Mouse (Mus musculus) lung, adult 2 months (tissue): ENCODE results near the gene Tmem236. TPM values are rescaled to one million over a fixed set of nuclear protein-coding genes. Genes with fewer than 3 reads are reported as not detected.

Source experiments
- DNase-seq: peaks from one replicate; pipeline ENCODE4 v3.0.0; 2022
- H3K4me1 ChIP-seq: fragments of 200-500 bp; 2 replicates; pipeline ENCODE4 v1.6.1; 2011; ENCODE audit warnings: low read length; ENCODE audit not compliant: control insufficient read depth, insufficient read depth
- H3K4me3 ChIP-seq: fragments of 200-500 bp; replicated peaks from 2 replicates; pipeline ENCODE3; 2011; ENCODE audit warnings: low read depth, mild to moderate bottlenecking, control low read depth, low read length; ENCODE audit errors: extremely low read depth
- CTCF ChIP-seq: fragments of 200-500 bp; IDR thresholded peaks from 2 replicates; pipeline ENCODE4 v1.5.1; 2011; ENCODE audit warnings: mild to moderate bottlenecking, low read length, control low read depth; ENCODE audit not compliant: insufficient read depth
- POLR2A ChIP-seq: fragments of 200-500 bp; IDR thresholded peaks from 2 replicates; pipeline ENCODE4 v1.6.1; 2011; ENCODE audit warnings: low read depth, mild to moderate bottlenecking, control low read depth, low read length, borderline replicate concordance; ENCODE audit errors: extremely low read depth
- WGBS: fragments of 180-500 bp; shearing (Covaris S2); methylation state at CpG from one replicate; pipeline ENCODE4 v1.1.7; 2018; 5-methylcytosine and 5-hydroxymethylcytosine counted together
- polyA plus RNA-seq: library from polyadenylated mRNA; depleted of rRNA; stranded (reverse); fragments of >200 nt; gene quantifications from 2 replicates; pipeline ENCODE4 v1.2.3, GENCODE M21; 2012; rRNA removed

The Tmem236 gene
- polyA plus RNA-seq, 1 experiment, result not detected

- Histone ChIP-seq H3K4me1 (peaks cover 6% of the 10 kb centered on the region), H3K4me3 (no peak overlapping the region)
- DNase-seq, result no peak
- WGBS, result 49% methylated on average over 5 of the region's 5 CpGs
- TF ChIP-seq CTCF, result no peak
- TF ChIP-seq POLR2A, result no peak
Observed at GRCm38 (mm10) chr2:14235319-14235718, 61.0 kb downstream of the Tmem236 start.

GRCm38 (mm10) chr2:14236920-14237319 lies 62.6 kb downstream of the Tmem236 start:
- Histone ChIP-seq H3K4me1 (peaks cover 6% of the 10 kb centered on the region), H3K4me3 (no peak overlapping the region)
- no peak for TF ChIP-seq POLR2A
- TF ChIP-seq CTCF, result no peak
- DNase-seq, result no peak
- 82% methylated on average over 4 of the region's 4 CpGs for WGBS

DNA sequence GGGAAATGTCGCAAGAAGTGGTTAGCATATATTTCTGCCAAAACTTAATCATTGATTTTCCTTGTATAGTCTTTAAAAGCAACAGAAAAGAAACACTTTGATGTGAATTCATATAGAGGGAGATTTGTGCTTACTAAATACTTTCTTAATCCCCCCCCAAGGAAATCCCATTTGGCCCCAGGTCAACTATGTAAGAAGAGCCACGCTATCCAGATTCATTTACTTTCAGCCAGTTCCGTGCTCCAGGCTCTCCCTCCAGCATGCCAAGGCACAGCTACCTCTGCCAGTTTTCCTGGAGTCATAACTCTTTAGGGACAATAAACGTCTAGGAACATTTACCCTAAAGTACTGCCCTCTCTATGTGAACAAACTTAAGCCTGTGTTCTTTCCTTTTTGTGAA lies 63.4 kb downstream of the Tmem236 start:
- H3K4me3 ChIP-seq, result no peak overlapping the region
- 29% methylated on average over 4 of the region's 4 CpGs for WGBS
- no peak for DNase-seq
- peaks cover 6% of the 10 kb centered on the region for H3K4me1 ChIP-seq
- TF ChIP-seq CTCF (no peak), POLR2A (no peak)

GRCm38 (mm10) chr2:14239151-14239550 lies 64.8 kb downstream of the Tmem236 start:
- 51% methylated on average over 5 of the region's 5 CpGs for WGBS
- DNase-seq, result no peak
- H3K4me3 ChIP-seq, result no peak overlapping the region
- peaks cover 6% of the 10 kb centered on the region for H3K4me1 ChIP-seq
- TF ChIP-seq POLR2A (no peak), CTCF (no peak)

DNA sequence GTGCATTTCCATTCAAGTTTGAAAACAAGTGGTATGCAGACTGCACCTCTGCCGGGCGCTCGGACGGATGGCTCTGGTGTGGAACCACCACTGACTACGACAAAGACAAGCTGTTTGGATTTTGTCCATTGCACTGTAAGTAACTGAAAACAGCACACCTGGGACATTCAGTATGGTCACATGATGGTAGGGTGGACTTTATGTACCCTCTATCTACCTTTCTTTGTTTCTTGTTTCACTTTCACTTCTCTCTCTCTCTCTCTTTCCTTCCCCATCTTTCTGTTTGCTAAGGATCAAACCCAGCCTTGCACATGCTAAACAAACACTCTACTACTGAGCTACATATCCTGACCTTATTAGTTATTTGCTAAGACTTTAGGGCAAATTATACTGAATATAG lies 69.8 kb downstream of the Tmem236 start:
- WGBS, result 75% methylated on average over 5 of the region's 5 CpGs
- no peak overlapping the region for H3K4me3 ChIP-seq
- TF ChIP-seq POLR2A (no peak), CTCF (no peak)
- DNase-seq, result no peak
- no peaks in the 10 kb centered on the region for H3K4me1 ChIP-seq

DNA sequence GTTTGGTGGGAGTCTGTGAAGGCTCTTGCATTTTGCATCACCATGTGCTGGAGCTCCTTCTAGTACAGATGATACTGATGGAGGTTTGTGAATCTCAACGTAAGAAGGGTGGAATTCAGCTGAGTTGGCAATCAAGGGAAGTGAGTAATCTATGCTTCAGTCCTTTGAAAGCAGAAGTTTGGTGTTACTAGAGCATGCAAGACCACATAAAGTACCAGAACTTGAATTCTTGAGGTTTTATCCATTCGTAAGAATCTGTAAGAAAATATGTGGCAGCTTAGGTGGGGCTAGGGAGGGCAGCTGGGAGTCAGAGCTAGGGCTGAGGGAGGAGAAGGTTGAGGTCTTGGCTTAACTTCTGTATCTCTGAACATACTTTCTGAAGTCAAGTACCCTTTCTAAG lies 70.3 kb downstream of the Tmem236 start:
- WGBS, result 65% methylated on average over 2 of the region's 2 CpGs
- Histone ChIP-seq H3K4me1 (no peaks in the 10 kb centered on the region), H3K4me3 (no peak overlapping the region)
- TF ChIP-seq POLR2A, result no peak
- TF ChIP-seq CTCF, result no peak
- no peak for DNase-seq

- no peak for DNase-seq
- H3K4me3 ChIP-seq, result no peak overlapping the region
- no peaks in the 10 kb centered on the region; the same call in 1 of the 2 replicates for H3K4me1 ChIP-seq
- WGBS, result 61% methylated on average over 3 of the region's 3 CpGs
- TF ChIP-seq POLR2A (no peak), CTCF (no peak)
Observed at GRCm38 (mm10) chr2:14249839-14250564, 75.7 kb downstream of the Tmem236 start.

- no peak for DNase-seq
- H3K4me1 ChIP-seq, result no peaks in the 10 kb centered on the region; the same call in 1 of the 2 replicates
- no peak for TF ChIP-seq POLR2A
- WGBS, result 81% methylated on average over 3 of the region's 3 CpGs
- H3K4me3 ChIP-seq, result no peak overlapping the region
Observed at GRCm38 (mm10) chr2:14251938-14252337, 77.6 kb downstream of the Tmem236 start.

DNA sequence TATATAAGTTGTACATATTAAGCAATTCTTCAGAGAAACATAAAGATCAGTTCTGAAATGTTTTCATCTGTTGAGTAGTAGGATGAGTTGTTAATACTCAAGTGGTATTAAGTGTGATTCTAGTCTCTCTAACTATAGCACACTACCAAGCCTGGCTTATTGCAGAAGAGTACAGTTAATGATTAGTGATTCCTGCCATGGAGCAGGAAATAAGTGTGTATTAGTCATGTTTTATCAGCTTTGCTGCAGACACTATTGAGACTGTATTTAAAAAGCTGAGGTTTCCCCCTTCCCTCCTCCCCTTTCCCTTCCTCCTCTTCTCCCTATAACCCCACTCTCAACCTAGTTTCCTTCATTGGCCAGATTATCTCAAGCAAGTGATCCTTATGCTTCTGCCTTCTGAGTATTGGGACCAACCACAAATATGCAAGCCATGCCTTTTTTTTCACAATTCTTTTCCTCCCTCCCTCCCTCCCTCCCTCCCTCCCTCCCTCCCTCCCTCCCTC lies 84.1 kb downstream of the Tmem236 start:
- no peaks in the 10 kb centered on the region for H3K4me1 ChIP-seq
- DNase-seq, result no peak
- TF ChIP-seq CTCF, result no peak
- no peak for TF ChIP-seq POLR2A
- H3K4me3 ChIP-seq, result no peak overlapping the region

DNA sequence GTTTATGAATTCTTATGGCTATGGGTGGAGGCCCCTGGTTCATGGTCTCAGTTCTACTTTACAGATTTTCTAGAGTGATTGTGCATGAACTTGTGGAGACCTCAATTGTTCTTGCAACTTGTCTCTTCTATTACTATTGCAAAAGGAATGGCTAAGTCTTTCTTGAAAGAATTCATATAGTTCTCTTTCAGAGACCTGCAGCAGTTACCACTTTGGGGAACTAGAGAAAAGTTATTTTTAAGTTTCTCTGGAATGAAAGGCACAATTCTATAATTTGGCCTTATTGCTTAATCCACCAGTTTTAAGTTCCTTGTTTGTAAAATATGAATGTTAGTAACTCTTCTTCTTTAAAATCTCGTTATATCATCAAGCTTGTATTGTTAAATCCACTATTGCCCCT lies 87.8 kb downstream of the Tmem236 start:
- TF ChIP-seq CTCF (no peak), POLR2A (no peak)
- no peak for DNase-seq
- Histone ChIP-seq H3K4me3 (no peak overlapping the region), H3K4me1 (no peaks in the 10 kb centered on the region)
- 82% methylated on average over 1 of the region's 1 CpGs for WGBS

DNA sequence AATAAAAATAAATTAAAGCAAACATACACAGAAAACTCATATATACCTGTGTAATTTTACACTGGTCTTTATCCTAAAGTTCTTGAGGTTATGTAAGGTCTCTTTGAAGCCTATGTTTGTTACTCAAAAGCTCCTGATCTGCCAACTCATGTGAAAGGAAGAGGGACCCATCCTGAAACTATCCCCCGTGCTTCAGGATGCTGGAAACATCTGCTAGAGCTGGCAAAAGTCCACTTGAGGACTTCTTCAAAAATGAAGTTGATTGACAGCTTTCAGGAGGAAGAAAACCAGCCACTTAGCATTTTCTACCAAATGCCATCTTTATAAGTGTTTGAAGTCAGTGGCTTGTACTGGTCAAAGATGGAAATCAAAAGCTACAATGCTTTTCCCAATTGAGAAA lies 94.8 kb downstream of the Tmem236 start:
- WGBS, result 16% methylated on average over 1 of the region's 1 CpGs
- TF ChIP-seq POLR2A (no peak), CTCF (no peak)
- no peak overlapping the region for H3K4me3 ChIP-seq
- DNase-seq, result no peak
- no peaks in the 10 kb centered on the region for H3K4me1 ChIP-seq

Other genes with a start within 250 kb of the Tmem236 start
- 23.6 and 28.2 TPM in 2 replicates for gene Hacd1, start 118.4 kb upstream of the Tmem236 start, polyA plus RNA-seq
- gene Stam, start 100.4 kb upstream of the Tmem236 start, polyA plus RNA-seq, result 13.7 and 15.3 TPM in 2 replicates
- gene Mrc1, start 54.9 kb downstream of the Tmem236 start, polyA plus RNA-seq, result 5.0 and 9.6 TPM in 2 replicates
- gene Slc39a12, start 213.8 kb downstream of the Tmem236 start, polyA plus RNA-seq, result 0.12 and 0.22 TPM in 2 replicates